ENCODE assay signal across 8 mouse cellular contexts in the genomic region with DNA sequence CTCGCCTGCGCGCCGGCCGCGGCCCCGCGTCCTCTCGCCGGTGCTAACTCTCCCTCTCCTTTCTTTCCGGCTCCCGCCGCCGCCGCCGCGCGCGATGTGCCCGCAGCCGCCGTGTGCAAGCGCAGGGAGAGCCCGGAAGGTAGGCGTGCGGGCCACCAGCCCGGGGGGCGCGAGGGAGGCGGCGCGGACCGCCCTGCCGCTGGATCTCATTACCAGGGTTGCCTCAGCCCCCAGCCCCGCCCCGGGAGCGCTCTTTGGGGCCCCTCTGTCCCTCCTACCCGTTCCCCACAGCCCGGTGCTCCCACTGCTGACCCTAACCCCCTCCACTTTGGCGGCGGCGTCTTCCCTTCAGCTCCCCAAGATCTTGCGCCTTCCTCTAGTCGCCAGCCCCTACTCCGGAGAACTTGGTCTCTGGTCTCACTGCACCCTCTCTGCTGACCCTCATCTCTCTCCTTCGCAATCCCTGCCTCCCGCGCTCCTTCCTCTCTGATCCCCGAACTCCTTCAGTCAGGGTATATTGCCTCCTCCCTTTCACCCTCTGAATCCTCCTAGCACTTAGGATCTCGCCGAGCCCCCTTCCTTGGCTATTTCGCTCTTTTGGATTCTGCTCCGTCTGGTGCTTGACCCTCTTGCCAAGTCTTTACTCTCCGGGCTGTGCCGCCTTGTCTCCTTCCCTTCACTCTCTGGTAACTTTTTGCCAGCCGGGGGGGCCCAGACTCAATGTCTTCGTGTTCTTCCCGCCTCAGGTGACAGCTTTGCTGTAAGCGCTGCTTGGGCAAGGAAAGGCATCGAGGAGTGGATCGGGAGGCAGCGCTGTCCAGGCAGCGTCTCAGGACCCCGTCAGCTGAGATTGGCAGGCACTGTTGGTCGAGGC. TPM values are rescaled to one million over a fixed set of nuclear protein-coding genes. Genes with fewer than 3 reads are reported as not detected.
DNase-seq lines count a peak whose midpoint lies in the region; ATAC-seq and TF ChIP-seq lines count a peak whose summit lies in the region.

No protein-coding gene starts in this region.

- TF ChIP-seq POLR2A in embryonic fibroblast, embryonic 13.5 days (IDR thresholded peaks at IDR 0.05; ENCODE audit: low read depth, low read length): no peak

- H3K4me1 ChIP-seq in embryonic fibroblast, embryonic 13.5 days (ENCODE audit: control insufficient read depth, insufficient read depth, low read length): peaks cover 5% of the 10 kb centered on the region; the same call in 1 of the 2 replicates
- H3K4me1 ChIP-seq in midbrain, embryonic 10.5 days: peaks cover 80% of the 10 kb centered on the region

- peak; percentile 38 for DNase-seq in kidney, postnatal 10 days
- no peak for DNase-seq in kidney, adult 18-20 months
- no peak for DNase-seq in midbrain, embryonic 10.5 days (ENCODE audit: low spot score)
- peak; percentile 67 for DNase-seq in thymus, postnatal 14 days
- no peak for DNase-seq in frontal cortex, postnatal 25 days (ENCODE audit: low spot score in 2 of 2)

- no peaks in the 10 kb centered on the region for H3K9me3 ChIP-seq in midbrain, embryonic 10.5 days (replicated peaks)

- ATAC-seq in cerebellum, adult (ENCODE audit: insufficient number of reproducible peaks, low FRiP score, low TSS enrichment): peak; percentile 19
- ATAC-seq in inflammation-experienced regulatory T-cells, adult 6 months: peak; percentile 28

- H3K4me3 ChIP-seq in embryonic fibroblast, embryonic 13.5 days (ENCODE audit: insufficient read depth, low read length): peak overlapping the region; percentile 33
- H3K4me3 ChIP-seq in midbrain, embryonic 10.5 days: peak overlapping the region; percentile 96

- H3K27me3 ChIP-seq in midbrain, embryonic 10.5 days (ENCODE audit: low read depth, poor library complexity, severe bottlenecking): peaks cover 40% of the 10 kb centered on the region

- under 1% methylated on average over 63 of the region's 65 CpGs for WGBS in midbrain, embryonic 10.5 days

- H3K27ac ChIP-seq in embryonic fibroblast, embryonic 13.5 days (ENCODE audit: insufficient read depth, low read length): no peak overlapping the region
- peak overlapping the region; percentile 92 for H3K27ac ChIP-seq in midbrain, embryonic 10.5 days (replicated peaks)

- H3K36me3 ChIP-seq in midbrain, embryonic 10.5 days: peaks cover 20% of the 10 kb centered on the region

- TF ChIP-seq CTCF in embryonic fibroblast, embryonic 13.5 days (IDR thresholded peaks at IDR 0.05; ENCODE audit: borderline replicate concordance, insufficient read depth, low read length): no peak

RNA-seq across cellular contexts. Expression of a gene that starts 0.6 kb away (rescaled TPM):
- polyA plus RNA-seq in embryonic fibroblast, embryonic 13.5 days (2011; ENCODE audit: insufficient read length, low read depth, missing spikeins): 2.8 and 12.8 TPM in 2 replicates
- not detected for polyA plus RNA-seq in inflammation-experienced regulatory T-cells, adult 6 months (2017; shearing (Covaris generic))
- 72.3 and 80.1 TPM in 2 replicates for polyA plus RNA-seq in midbrain, embryonic 10.5 days (2016; fragmentation: Nextera tagmentation; extraction: Ambion mirVana)

Comparison
In these comparisons a context has a peak if more than half of its experiments do, and no peak if none do; other contexts are left out.
1. DNase-seq: peak in kidney, postnatal 10 days (single experiment) and thymus, postnatal 14 days (single experiment); none in kidney, adult 18-20 months (single experiment), midbrain, embryonic 10.5 days (single experiment) and frontal cortex, postnatal 25 days (0 of 2).